Comparison of ENCODE assay signal across 17 mouse cellular contexts in genomic region chr19:16260973-16261372, GRCm38 (mm10).
A peak's percentile ranks its signal among the peaks of the same experiment; 100 is the strongest.
DNase-seq lines count a peak whose midpoint lies in the region; ATAC-seq and TF ChIP-seq lines count a peak whose summit lies in the region.
"Had no signal": no experiment of that assay in that cellular context is flagged by ENCODE, and none has a peak within 500 bp of the region (broad histone marks: within the 10 kb centered on the region; RNA-seq: fewer than 3 reads in every experiment).

No protein-coding gene starts in this region.

- no peak overlapping the region for H3K9ac ChIP-seq in kidney, embryonic 14.5 days (ENCODE audit: low read depth, low read length)
- H3K9ac ChIP-seq: embryonic facial prominence, embryonic 15.5 days; heart, embryonic 13.5 days; limb, embryonic 12.5 days; liver, embryonic 13.5 days had no signal

- ATAC-seq in kidney, embryonic 14.5 days (ENCODE audit: low FRiP score, low TSS enrichment), result no peak
- ATAC-seq: inflammation-experienced regulatory T-cells, adult 6 months had no signal

- no peaks in the 10 kb centered on the region for H3K27me3 ChIP-seq in kidney, adult 2 months (replicated peaks; ENCODE audit: control insufficient read depth, insufficient read depth, low read length)
- no peaks in the 10 kb centered on the region for H3K27me3 ChIP-seq in kidney, embryonic 14.5 days (ENCODE audit: control insufficient read depth, insufficient read depth, low read length)
- no peaks in the 10 kb centered on the region for H3K27me3 ChIP-seq in midbrain, embryonic 10.5 days (ENCODE audit: low read depth, poor library complexity, severe bottlenecking)
- H3K27me3 ChIP-seq: embryonic facial prominence, embryonic 15.5 days; heart, embryonic 13.5 days; limb, embryonic 12.5 days; liver, embryonic 13.5 days had no signal

- no peak for TF ChIP-seq CTCF in kidney, adult 2 months (conservative IDR thresholded peaks at IDR 0.05; ENCODE audit: insufficient read depth, insufficient read length, low read depth, low read length)

- no peaks in the 10 kb centered on the region for H3K36me3 ChIP-seq in kidney, adult 2 months (ENCODE audit: control insufficient read depth, insufficient read depth, low read length)
- H3K36me3 ChIP-seq in kidney, embryonic 14.5 days (ENCODE audit: control insufficient read depth, insufficient read depth, low read length), result no peaks in the 10 kb centered on the region
- peaks cover 4% of the 10 kb centered on the region; the same call in 1 of the 2 replicates for H3K36me3 ChIP-seq in midbrain, embryonic 10.5 days
- H3K36me3 ChIP-seq: embryonic facial prominence, embryonic 15.5 days; heart, embryonic 13.5 days; liver, embryonic 13.5 days had no signal

- H3K4me3 ChIP-seq in kidney, adult 2 months (ENCODE audit: insufficient read depth, low read depth, low read length), result no peak overlapping the region
- H3K4me3 ChIP-seq in kidney, embryonic 14.5 days (ENCODE audit: low read length), result no peak overlapping the region
- no peak overlapping the region for H3K4me3 ChIP-seq in midbrain, embryonic 10.5 days
- H3K4me3 ChIP-seq: embryonic facial prominence, embryonic 15.5 days; forebrain, embryonic 10.5 days; heart, embryonic 13.5 days; limb, embryonic 12.5 days; liver, embryonic 13.5 days had no signal

- H3K4me2 ChIP-seq in kidney, embryonic 14.5 days (replicated peaks; ENCODE audit: low read depth, low read length), result no peak overlapping the region
- H3K4me2 ChIP-seq: embryonic facial prominence, embryonic 15.5 days; heart, embryonic 13.5 days; limb, embryonic 12.5 days; liver, embryonic 13.5 days had no signal

- H3K27ac ChIP-seq in kidney, adult 2 months (ENCODE audit: insufficient read depth, low read depth, low read length), result no peak overlapping the region
- H3K27ac ChIP-seq in kidney, embryonic 14.5 days (ENCODE audit: low read depth, low read length), result no peak overlapping the region
- no peak overlapping the region for H3K27ac ChIP-seq in midbrain, embryonic 10.5 days (replicated peaks)
- H3K27ac ChIP-seq: embryonic facial prominence, embryonic 15.5 days; forebrain, embryonic 10.5 days; heart, embryonic 13.5 days; limb, embryonic 12.5 days; liver, embryonic 13.5 days had no signal

- H3K9me3 ChIP-seq in kidney, embryonic 14.5 days (ENCODE audit: control insufficient read depth, low read length), result no peaks in the 10 kb centered on the region
- H3K9me3 ChIP-seq in midbrain, embryonic 10.5 days (replicated peaks), result no peaks in the 10 kb centered on the region
- H3K9me3 ChIP-seq: embryonic facial prominence, embryonic 15.5 days; forebrain, embryonic 10.5 days; heart, embryonic 13.5 days; limb, embryonic 12.5 days; liver, embryonic 13.5 days had no signal

- TF ChIP-seq POLR2A in kidney, adult 2 months (IDR thresholded peaks at IDR 0.05; ENCODE audit: low read depth, low read length), result no peak

- peak; percentile 46 for DNase-seq in adrenal gland, adult 2 months
- DNase-seq in adrenal gland, adult 18-20 months (ENCODE audit: low spot score in 2 of 2), result no peak
- DNase-seq in kidney, adult 2 months, result peak; percentile 19
- peak; percentile 25 for DNase-seq in ovary, adult 18-20 months (ENCODE audit: low spot score)
- DNase-seq in ovary, postnatal 36 days (ENCODE audit: low spot score), result no peak
- DNase-seq in T-cell, adult 2 months (ENCODE audit: low spot score), result no peak
- no peak for DNase-seq in midbrain, embryonic 10.5 days (ENCODE audit: low spot score)
- DNase-seq: cerebellum, adult 11-12 months; liver, embryonic 13.5 days; right cerebral cortex, adult 18-20 months; thymus, postnatal 36 days had no signal

- 93% methylated on average over 1 of the region's 1 CpGs for WGBS in kidney, adult 2 months
- WGBS in kidney, embryonic 14.5 days, result 88% methylated on average over 1 of the region's 1 CpGs
- 97% methylated on average over 1 of the region's 1 CpGs for WGBS in midbrain, embryonic 10.5 days

- H3K4me1 ChIP-seq in kidney, adult 2 months (ENCODE audit: control insufficient read depth, insufficient read depth, low read length), result no peaks in the 10 kb centered on the region
- H3K4me1 ChIP-seq in kidney, embryonic 14.5 days (ENCODE audit: control insufficient read depth, insufficient read depth, low read length), result peaks cover 8% of the 10 kb centered on the region; the same call in 1 of the 2 replicates
- H3K4me1 ChIP-seq in midbrain, embryonic 10.5 days, result no peaks in the 10 kb centered on the region
- H3K4me1 ChIP-seq: forebrain, embryonic 10.5 days had no signal

Comparison
In these comparisons a context has a peak if more than half of its experiments do, and no peak if none do; other contexts are left out.
1. DNase-seq: peak in adrenal gland, adult 2 months (single experiment), kidney, adult 2 months (single experiment) and ovary, adult 18-20 months (single experiment); none in adrenal gland, adult 18-20 months (0 of 2), ovary, postnatal 36 days (single experiment), T-cell, adult 2 months (single experiment) and midbrain, embryonic 10.5 days (single experiment).